ENCODE assay signal across 8 mouse cellular contexts in the genomic region with DNA sequence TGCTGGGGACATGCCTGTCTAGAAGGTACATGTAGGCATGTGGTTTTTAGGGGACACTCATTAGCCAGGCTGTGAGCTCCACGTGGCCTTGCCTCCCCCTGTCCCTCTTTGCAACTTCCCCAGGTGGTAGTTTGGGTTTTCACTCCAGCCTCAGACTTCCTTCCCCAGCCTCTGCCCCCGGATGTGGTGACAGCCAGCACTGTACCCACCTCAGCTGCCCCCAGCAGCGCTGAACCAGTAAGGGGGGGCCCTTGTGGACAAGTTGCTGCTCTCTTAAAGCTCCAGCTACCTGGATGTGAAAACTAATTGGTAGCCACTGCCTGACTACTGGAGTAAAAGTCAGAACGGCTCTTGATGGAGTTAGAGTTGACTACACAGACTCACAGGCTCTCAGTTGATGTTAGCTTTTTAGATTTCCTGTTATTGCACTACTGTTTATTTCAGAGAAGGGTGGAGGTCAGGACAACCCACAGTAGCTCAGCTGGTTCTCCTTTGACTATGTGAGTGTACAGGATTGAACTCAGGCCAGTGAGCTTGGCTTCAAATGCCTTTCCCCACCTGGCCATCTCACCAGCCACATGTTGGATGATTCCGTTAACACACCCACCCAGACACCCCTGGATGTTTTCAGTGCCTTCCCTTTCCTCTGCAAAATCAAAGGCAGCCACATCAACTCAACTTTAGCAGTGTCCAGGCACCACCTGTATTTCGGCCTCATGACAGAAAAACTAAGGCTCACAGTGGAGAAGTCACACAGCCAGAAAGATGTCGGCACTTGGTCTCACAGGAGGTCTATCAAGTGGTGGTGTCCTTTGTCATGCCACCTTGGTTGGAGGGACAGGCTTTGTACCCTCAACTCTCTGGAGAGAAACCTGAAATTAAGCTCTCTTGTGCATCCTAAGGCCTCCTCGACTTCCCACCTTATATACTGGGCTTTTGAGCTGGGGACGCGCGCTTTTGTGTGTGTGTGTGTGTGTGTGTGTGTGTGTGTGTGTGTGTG. TPM values are rescaled to one million over a fixed set of nuclear protein-coding genes. Genes with fewer than 3 reads are reported as not detected.
A peak's percentile ranks its signal among the peaks of the same experiment; 100 is the strongest.
DNase-seq lines count a peak whose midpoint lies in the region; ATAC-seq and TF ChIP-seq lines count a peak whose summit lies in the region.

No protein-coding gene starts in this region.

- peak overlapping the region; percentile 85 for H3K4me3 ChIP-seq in bone marrow macrophage, adult 2 months (ENCODE audit: insufficient read depth, low read length)
- peak overlapping the region; percentile 54 for H3K4me3 ChIP-seq in hindbrain, embryonic 11.5 days (ENCODE audit: low read depth, low read length)
- H3K4me3 ChIP-seq in lung, embryonic 14.5 days (ENCODE audit: low read depth, low read length), result peak overlapping the region; percentile 64
- H3K4me3 ChIP-seq in olfactory bulb, adult 2 months (ENCODE audit: insufficient read depth, low read depth, low read length), result peak overlapping the region; percentile 53

- ATAC-seq in hindbrain, embryonic 11.5 days (ENCODE audit: low FRiP score), result 0 out of 2 replicates have a peak, but pooled peaks have one; percentile 11
- ATAC-seq in lung, embryonic 14.5 days (ENCODE audit: insufficient read depth), result peak; percentile 1; the same call in 1 of the 2 replicates

- peak; percentile 81 for DNase-seq in CD4-positive, CD25-positive, alpha-beta regulatory T cell, adult 2 months (ENCODE audit: low read depth, low spot score)
- DNase-seq in hindbrain, embryonic 11.5 days (ENCODE audit: low spot score), result peak; percentile 24
- peak; percentile 23 for DNase-seq in lung, embryonic 14.5 days
- DNase-seq in embryo, embryonic 10.5 days (ENCODE audit: low spot score), result no peak
- no peak for DNase-seq in right cerebral cortex, postnatal 14 days
- no peak for DNase-seq in frontal cortex, postnatal 10 days (ENCODE audit: low spot score in 2 of 2)

- H3K36me3 ChIP-seq in hindbrain, embryonic 11.5 days (ENCODE audit: control insufficient read depth, insufficient read depth, low read length), result peaks cover 12% of the 10 kb centered on the region
- peaks cover 52% of the 10 kb centered on the region for H3K36me3 ChIP-seq in lung, embryonic 14.5 days (ENCODE audit: insufficient read depth)

- no peaks in the 10 kb centered on the region for H3K27me3 ChIP-seq in hindbrain, embryonic 11.5 days (ENCODE audit: control insufficient read depth, insufficient read depth, low read length)
- no peaks in the 10 kb centered on the region for H3K27me3 ChIP-seq in lung, embryonic 14.5 days (ENCODE audit: insufficient read depth, low read length)

- TF ChIP-seq CTCF in bone marrow macrophage, adult 2 months (IDR thresholded peaks at IDR 0.05; ENCODE audit: low read depth, low read length), result no peak
- TF ChIP-seq CTCF in lung, embryonic 14.5 days (IDR thresholded peaks at IDR 0.05; ENCODE audit: low read depth), result no peak
- TF ChIP-seq CTCF in olfactory bulb, adult 2 months (IDR thresholded peaks at IDR 0.05; ENCODE audit: insufficient read depth, low read depth, low read length), result no peak

- 41% methylated on average over 11 of the region's 11 CpGs for WGBS in hindbrain, embryonic 11.5 days
- 33% methylated on average over 11 of the region's 11 CpGs for WGBS in lung, embryonic 14.5 days
- WGBS in olfactory bulb, adult 2 months, result 40% methylated on average over 11 of the region's 11 CpGs

- TF ChIP-seq POLR2A in bone marrow macrophage, adult 2 months (IDR thresholded peaks at IDR 0.05; ENCODE audit: borderline replicate concordance, low read depth, low read length), result no peak
- no peak for TF ChIP-seq POLR2A in olfactory bulb, adult 2 months (IDR thresholded peaks at IDR 0.05; ENCODE audit: insufficient read depth, low read depth, low read length)

- H3K9ac ChIP-seq in hindbrain, embryonic 11.5 days (ENCODE audit: low read depth, low read length), result 0 out of 2 replicates have a peak overlapping the region, but pooled peaks have one; percentile 75
- peak overlapping the region; percentile 75; the same call in 1 of the 2 replicates for H3K9ac ChIP-seq in lung, embryonic 14.5 days

- no peaks in the 10 kb centered on the region for H3K9me3 ChIP-seq in hindbrain, embryonic 11.5 days (ENCODE audit: control insufficient read depth, low read length)
- H3K9me3 ChIP-seq in lung, embryonic 14.5 days (ENCODE audit: low read depth, low read length), result no peaks in the 10 kb centered on the region

- peak overlapping the region; percentile 98 for H3K4me2 ChIP-seq in hindbrain, embryonic 11.5 days (replicated peaks; ENCODE audit: low read depth, low read length)
- peak overlapping the region; percentile 98 for H3K4me2 ChIP-seq in lung, embryonic 14.5 days

- H3K27ac ChIP-seq in bone marrow macrophage, adult 2 months (ENCODE audit: insufficient read depth, low read depth, low read length), result peak overlapping the region; percentile 19; the same call in 1 of the 2 replicates
- 0 out of 2 replicates have a peak overlapping the region, but pooled peaks have one; percentile 5 for H3K27ac ChIP-seq in hindbrain, embryonic 11.5 days (ENCODE audit: low read depth, low read length)
- peak overlapping the region; percentile 62 for H3K27ac ChIP-seq in lung, embryonic 14.5 days (ENCODE audit: low read depth)
- peak overlapping the region; percentile 16; the same call in 1 of the 2 replicates for H3K27ac ChIP-seq in olfactory bulb, adult 2 months (ENCODE audit: insufficient read depth, low read depth, low read length)

- peaks cover 25% of the 10 kb centered on the region for H3K4me1 ChIP-seq in bone marrow macrophage, adult 2 months (ENCODE audit: control insufficient read depth, insufficient read depth, low read length)
- H3K4me1 ChIP-seq in hindbrain, embryonic 11.5 days (replicated peaks; ENCODE audit: control insufficient read depth, insufficient read depth, low read length), result peaks cover 2% of the 10 kb centered on the region; the same call in 1 of the 2 replicates
- H3K4me1 ChIP-seq in lung, embryonic 14.5 days (ENCODE audit: insufficient read depth), result peaks cover 16% of the 10 kb centered on the region
- H3K4me1 ChIP-seq in olfactory bulb, adult 2 months (ENCODE audit: control insufficient read depth, insufficient read depth, low read length), result peaks cover 48% of the 10 kb centered on the region

RNA-seq across cellular contexts. Expression of a gene that starts 0.8 kb away (rescaled TPM):
- 9.8 and 11.2 TPM in 2 replicates for polyA plus RNA-seq in bone marrow macrophage, adult 2 months (2012; ENCODE audit: insufficient read depth, insufficient read length, missing spikeins)
- polyA plus RNA-seq in hindbrain, embryonic 11.5 days (2014; fragmentation: Nextera tagmentation; extraction: Ambion mirVana), result 8.8 and 9.4 TPM in 2 replicates
- polyA plus RNA-seq in lung, embryonic 14.5 days (2014; fragmentation: Nextera tagmentation; extraction: Ambion mirVana), result 19.6 and 20.2 TPM in 2 replicates
- polyA plus RNA-seq in olfactory bulb, adult 2 months (2012; ENCODE audit: insufficient read depth, insufficient read length, low replicate concordance, missing spikeins), result not detected in 2 replicates

RNA-seq across cellular contexts. Expression of a gene that starts 25.3 kb away (rescaled TPM):
- polyA plus RNA-seq in bone marrow macrophage, adult 2 months (2012; ENCODE audit: insufficient read depth, insufficient read length, missing spikeins), result 21.9 and 25.1 TPM in 2 replicates
- polyA plus RNA-seq in hindbrain, embryonic 11.5 days (2014; fragmentation: Nextera tagmentation; extraction: Ambion mirVana), result 21.9 and 22.7 TPM in 2 replicates
- 27.7 and 31.9 TPM in 2 replicates for polyA plus RNA-seq in lung, embryonic 14.5 days (2014; fragmentation: Nextera tagmentation; extraction: Ambion mirVana)
- not detected in 2 replicates for polyA plus RNA-seq in olfactory bulb, adult 2 months (2012; ENCODE audit: insufficient read depth, insufficient read length, low replicate concordance, missing spikeins)

RNA-seq across cellular contexts. Expression of a gene that starts 26.2 kb away (rescaled TPM):
- polyA plus RNA-seq in bone marrow macrophage, adult 2 months (2012; ENCODE audit: insufficient read depth, insufficient read length, missing spikeins), result 56.6 and 58.1 TPM in 2 replicates
- 112 and 130 TPM in 2 replicates for polyA plus RNA-seq in hindbrain, embryonic 11.5 days (2014; fragmentation: Nextera tagmentation; extraction: Ambion mirVana)
- polyA plus RNA-seq in lung, embryonic 14.5 days (2014; fragmentation: Nextera tagmentation; extraction: Ambion mirVana), result 117 and 134 TPM in 2 replicates
- not detected in 2 replicates for polyA plus RNA-seq in olfactory bulb, adult 2 months (2012; ENCODE audit: insufficient read depth, insufficient read length, low replicate concordance, missing spikeins)

RNA-seq across cellular contexts. Expression of a gene that starts 33.3 kb away (rescaled TPM):
- 1.2 and 1.3 TPM in 2 replicates for polyA plus RNA-seq in bone marrow macrophage, adult 2 months (2012; ENCODE audit: insufficient read depth, insufficient read length, missing spikeins)
- polyA plus RNA-seq in hindbrain, embryonic 11.5 days (2014; fragmentation: Nextera tagmentation; extraction: Ambion mirVana), result 7.6 and 8.0 TPM in 2 replicates
- polyA plus RNA-seq in lung, embryonic 14.5 days (2014; fragmentation: Nextera tagmentation; extraction: Ambion mirVana), result 6.6 and 7.8 TPM in 2 replicates
- polyA plus RNA-seq in olfactory bulb, adult 2 months (2012; ENCODE audit: insufficient read depth, insufficient read length, low replicate concordance, missing spikeins), result not detected in 2 replicates

RNA-seq across cellular contexts. Expression of a gene that starts 49.7 kb away (rescaled TPM):
- not detected in 2 replicates for polyA plus RNA-seq in bone marrow macrophage, adult 2 months (2012; ENCODE audit: insufficient read depth, insufficient read length, missing spikeins)
- polyA plus RNA-seq in hindbrain, embryonic 11.5 days (2014; fragmentation: Nextera tagmentation; extraction: Ambion mirVana), result 9.0 and 11.0 TPM in 2 replicates
- 10.8 and 11.1 TPM in 2 replicates for polyA plus RNA-seq in lung, embryonic 14.5 days (2014; fragmentation: Nextera tagmentation; extraction: Ambion mirVana)
- not detected in 2 replicates for polyA plus RNA-seq in olfactory bulb, adult 2 months (2012; ENCODE audit: insufficient read depth, insufficient read length, low replicate concordance, missing spikeins)

Comparison
In these comparisons a context has a peak if more than half of its experiments do, and no peak if none do; other contexts are left out.
1. DNase-seq: peak in CD4-positive, CD25-positive, alpha-beta regulatory T cell, adult 2 months (single experiment), hindbrain, embryonic 11.5 days (single experiment) and lung, embryonic 14.5 days (single experiment); none in embryo, embryonic 10.5 days (single experiment), right cerebral cortex, postnatal 14 days (single experiment) and frontal cortex, postnatal 10 days (0 of 2).
2. H3K27ac ChIP-seq: peak in every context shown above with its lines; median percentile 62 in lung, embryonic 14.5 days; 19 in bone marrow macrophage, adult 2 months; 16 in olfactory bulb, adult 2 months; 5 in hindbrain, embryonic 11.5 days.
3. Peak in every context shown above with its lines, with median percentiles within 50 percentile points of each other: H3K4me3 ChIP-seq.